Mouse (Mus musculus): ENCODE data around the gene Spsb2. TPM values are rescaled to one million over a fixed set of nuclear protein-coding genes. Genes with fewer than 3 reads are reported as not detected.

The Spsb2 gene
- 8.7 and 11.4 TPM in 2 replicates for polyA plus RNA-seq (2014; fragmentation: Nextera tagmentation; extraction: Ambion mirVana)

GRCm38 (mm10) chr6:124808358-124809012 is at the start of gene Spsb2:
Gene Spsb2, plus strand, starts transcription at chr6:124808661.
- peak within 1 kb of the TSS; percentile 92 for H3K27ac ChIP-seq (ENCODE audit: low read depth, low read length)
- peak within 1 kb of the TSS; percentile 53 for H3K4me3 ChIP-seq (ENCODE audit: low read length)
- ATAC-seq (ENCODE audit: low FRiP score, low TSS enrichment): peak; percentile 65
- H3K9me3 ChIP-seq (ENCODE audit: control insufficient read depth, low read length): no peaks in the 10 kb centered on the region
- H3K36me3 ChIP-seq (ENCODE audit: control insufficient read depth, insufficient read depth, low read length): peaks cover 24% of the 10 kb centered on the region
- H3K27me3 ChIP-seq (ENCODE audit: control insufficient read depth, insufficient read depth, low read length): no peaks in the 10 kb centered on the region
- 3% methylated on average over 29 of the region's 29 CpGs for WGBS
- peak within 1 kb of the TSS; percentile 64 for H3K9ac ChIP-seq (ENCODE audit: low read depth, low read length)
- H3K4me2 ChIP-seq (replicated peaks; ENCODE audit: low read depth, low read length): peak within 1 kb of the TSS; percentile 89
- H3K4me1 ChIP-seq (ENCODE audit: control insufficient read depth, insufficient read depth, low read length): peaks cover 25% of the 10 kb centered on the region

- Histone ChIP-seq H3K36me3 (ENCODE audit: control insufficient read depth, insufficient read depth, low read length) (no peaks in the 10 kb centered on the region), H3K4me1 (ENCODE audit: control insufficient read depth, insufficient read depth, low read length) (peaks cover 38% of the 10 kb centered on the region), H3K4me3 (ENCODE audit: low read length) (peak overlapping the region; percentile 11; the same call in 1 of the 2 replicates), H3K27me3 (ENCODE audit: control insufficient read depth, insufficient read depth, low read length) (no peaks in the 10 kb centered on the region), H3K27ac (ENCODE audit: low read depth, low read length) (peak overlapping the region; percentile 98), H3K9me3 (ENCODE audit: control insufficient read depth, low read length) (no peaks in the 10 kb centered on the region), H3K4me2 (replicated peaks; ENCODE audit: low read depth, low read length) (peak overlapping the region; percentile 70), H3K9ac (ENCODE audit: low read depth, low read length) (peak overlapping the region; percentile 38; the same call in 1 of the 2 replicates)
- ATAC-seq (ENCODE audit: low FRiP score, low TSS enrichment): no peak
- 58% methylated on average over 2 of the region's 2 CpGs for WGBS
Observed at GRCm38 (mm10) chr6:124758849-124759232, 49.6 kb upstream of the Spsb2 start.

- H3K36me3 ChIP-seq (ENCODE audit: control insufficient read depth, insufficient read depth, low read length): no peaks in the 10 kb centered on the region
- H3K4me3 ChIP-seq (ENCODE audit: low read length): peak overlapping the region; percentile 11; the same call in 1 of the 2 replicates
- H3K4me2 ChIP-seq (replicated peaks; ENCODE audit: low read depth, low read length): peak overlapping the region; percentile 70
- ATAC-seq (ENCODE audit: low FRiP score, low TSS enrichment): peak; percentile 8; the same call in 1 of the 2 replicates
- peaks cover 35% of the 10 kb centered on the region for H3K4me1 ChIP-seq (ENCODE audit: control insufficient read depth, insufficient read depth, low read length)
- 3% methylated on average over 5 of the region's 5 CpGs for WGBS
- H3K27me3 ChIP-seq (ENCODE audit: control insufficient read depth, insufficient read depth, low read length): no peaks in the 10 kb centered on the region
- H3K9ac ChIP-seq (ENCODE audit: low read depth, low read length): peak overlapping the region; percentile 38; the same call in 1 of the 2 replicates
- peak overlapping the region; percentile 98 for H3K27ac ChIP-seq (ENCODE audit: low read depth, low read length)
- no peaks in the 10 kb centered on the region for H3K9me3 ChIP-seq (ENCODE audit: control insufficient read depth, low read length)
Observed at GRCm38 (mm10) chr6:124759259-124759658, 49.2 kb upstream of the Spsb2 start.

DNA sequence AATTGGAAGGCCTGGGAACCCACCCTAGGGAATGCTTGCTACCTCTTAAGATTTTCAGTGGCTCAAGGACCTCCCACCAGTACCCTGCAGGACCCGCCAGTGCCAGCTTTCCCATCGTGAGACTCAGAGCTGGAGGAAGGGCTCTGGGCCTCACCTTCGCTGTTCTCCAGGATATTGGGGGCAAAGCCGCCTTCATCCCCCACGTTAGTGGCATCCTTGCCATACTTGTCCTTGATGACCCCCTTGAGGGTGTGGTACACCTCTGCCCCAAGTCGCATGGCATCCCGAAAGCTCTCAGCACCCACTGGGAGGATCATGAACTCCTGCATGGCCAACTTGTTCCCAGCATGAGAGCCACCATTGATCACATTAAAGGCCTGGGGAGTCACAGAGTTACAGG is 42.5 kb upstream of the Spsb2 start:
- Histone ChIP-seq H3K4me1 (ENCODE audit: control insufficient read depth, insufficient read depth, low read length) (peaks cover 26% of the 10 kb centered on the region), H3K9me3 (ENCODE audit: control insufficient read depth, low read length) (no peaks in the 10 kb centered on the region), H3K27me3 (ENCODE audit: control insufficient read depth, insufficient read depth, low read length) (no peaks in the 10 kb centered on the region), H3K27ac (ENCODE audit: low read depth, low read length) (no peak overlapping the region), H3K4me2 (replicated peaks; ENCODE audit: low read depth, low read length) (no peak overlapping the region), H3K9ac (ENCODE audit: low read depth, low read length) (no peak overlapping the region), H3K4me3 (ENCODE audit: low read length) (no peak overlapping the region), H3K36me3 (ENCODE audit: control insufficient read depth, insufficient read depth, low read length) (no peaks in the 10 kb centered on the region)
- 90% methylated on average over 7 of the region's 7 CpGs for WGBS
- ATAC-seq (ENCODE audit: low FRiP score, low TSS enrichment): no peak

DNA sequence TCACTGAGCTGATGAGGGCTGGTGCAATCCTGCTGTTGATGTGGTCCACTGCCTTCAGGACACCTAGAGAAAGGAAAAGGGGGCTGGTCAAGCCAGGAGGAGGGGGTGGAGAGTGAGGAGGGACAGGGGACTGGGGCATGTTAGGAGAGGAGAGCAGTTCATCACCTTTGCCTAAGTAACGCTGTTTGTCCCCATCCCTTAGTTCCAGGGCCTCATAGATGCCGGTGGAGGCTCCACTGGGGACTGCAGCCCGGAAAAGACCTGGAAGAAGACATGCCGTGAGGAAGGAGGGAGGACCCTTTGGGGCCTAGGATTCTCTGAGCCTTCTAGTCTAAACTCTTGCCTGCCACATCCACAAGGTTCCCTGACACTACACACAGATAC is 40.9 kb upstream of the Spsb2 start:
- H3K4me3 ChIP-seq (ENCODE audit: low read length): peak overlapping the region; percentile 10; the same call in 1 of the 2 replicates
- H3K27me3 ChIP-seq (ENCODE audit: control insufficient read depth, insufficient read depth, low read length): no peaks in the 10 kb centered on the region
- ATAC-seq (ENCODE audit: low FRiP score, low TSS enrichment): no peak
- no peaks in the 10 kb centered on the region for H3K9me3 ChIP-seq (ENCODE audit: control insufficient read depth, low read length)
- 32% methylated on average over 4 of the region's 4 CpGs for WGBS
- peak overlapping the region; percentile 94 for H3K4me2 ChIP-seq (replicated peaks; ENCODE audit: low read depth, low read length)
- peak overlapping the region; percentile 28; the same call in 1 of the 2 replicates for H3K9ac ChIP-seq (ENCODE audit: low read depth, low read length)
- H3K36me3 ChIP-seq (ENCODE audit: control insufficient read depth, insufficient read depth, low read length): no peaks in the 10 kb centered on the region
- peaks cover 26% of the 10 kb centered on the region for H3K4me1 ChIP-seq (ENCODE audit: control insufficient read depth, insufficient read depth, low read length)
- peak overlapping the region; percentile 25; the same call in 1 of the 2 replicates for H3K27ac ChIP-seq (ENCODE audit: low read depth, low read length)

- Histone ChIP-seq H3K9me3 (ENCODE audit: control insufficient read depth, low read length) (no peaks in the 10 kb centered on the region), H3K27ac (ENCODE audit: low read depth, low read length) (peak overlapping the region; percentile 25; the same call in 1 of the 2 replicates), H3K4me2 (replicated peaks; ENCODE audit: low read depth, low read length) (peak overlapping the region; percentile 94), H3K36me3 (ENCODE audit: control insufficient read depth, insufficient read depth, low read length) (no peaks in the 10 kb centered on the region), H3K4me1 (ENCODE audit: control insufficient read depth, insufficient read depth, low read length) (peaks cover 26% of the 10 kb centered on the region), H3K4me3 (ENCODE audit: low read length) (peak overlapping the region; percentile 50), H3K27me3 (ENCODE audit: control insufficient read depth, insufficient read depth, low read length) (no peaks in the 10 kb centered on the region), H3K9ac (ENCODE audit: low read depth, low read length) (peak overlapping the region; percentile 58)
- ATAC-seq (ENCODE audit: low FRiP score, low TSS enrichment): peak; percentile 56
- WGBS: 24% methylated on average over 18 of the region's 19 CpGs
Observed at GRCm38 (mm10) chr6:124767920-124768703, 40.3 kb upstream of the Spsb2 start.

DNA sequence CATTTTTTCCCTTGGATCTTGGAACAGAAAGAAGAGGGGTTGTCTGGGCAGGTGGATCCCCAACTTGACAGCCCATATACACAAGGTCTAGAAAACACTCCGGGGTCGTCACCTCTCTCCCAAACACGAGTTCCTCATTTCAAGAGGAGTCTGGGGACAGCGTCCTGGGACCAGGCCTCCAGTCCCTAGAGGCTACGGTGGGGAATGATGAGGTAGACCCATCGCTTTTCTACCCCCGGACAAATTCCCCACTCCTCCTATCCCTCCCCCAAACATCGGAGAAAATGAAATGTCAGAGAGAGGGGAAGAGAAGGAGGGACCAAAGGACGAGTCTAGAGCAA is 39.8 kb upstream of the Spsb2 start:
- no peaks in the 10 kb centered on the region for H3K27me3 ChIP-seq (ENCODE audit: control insufficient read depth, insufficient read depth, low read length)
- peak overlapping the region; percentile 58; the same call in 1 of the 2 replicates for H3K9ac ChIP-seq (ENCODE audit: low read depth, low read length)
- WGBS: 4% methylated on average over 9 of the region's 9 CpGs
- H3K4me1 ChIP-seq (ENCODE audit: control insufficient read depth, insufficient read depth, low read length): peaks cover 26% of the 10 kb centered on the region
- ATAC-seq (ENCODE audit: low FRiP score, low TSS enrichment): peak; percentile 13; the same call in 1 of the 2 replicates
- peak overlapping the region; percentile 94 for H3K4me2 ChIP-seq (replicated peaks; ENCODE audit: low read depth, low read length)
- H3K27ac ChIP-seq (ENCODE audit: low read depth, low read length): no peak overlapping the region
- no peaks in the 10 kb centered on the region for H3K36me3 ChIP-seq (ENCODE audit: control insufficient read depth, insufficient read depth, low read length)
- H3K9me3 ChIP-seq (ENCODE audit: control insufficient read depth, low read length): no peaks in the 10 kb centered on the region
- H3K4me3 ChIP-seq (ENCODE audit: low read length): peak overlapping the region; percentile 50

DNA sequence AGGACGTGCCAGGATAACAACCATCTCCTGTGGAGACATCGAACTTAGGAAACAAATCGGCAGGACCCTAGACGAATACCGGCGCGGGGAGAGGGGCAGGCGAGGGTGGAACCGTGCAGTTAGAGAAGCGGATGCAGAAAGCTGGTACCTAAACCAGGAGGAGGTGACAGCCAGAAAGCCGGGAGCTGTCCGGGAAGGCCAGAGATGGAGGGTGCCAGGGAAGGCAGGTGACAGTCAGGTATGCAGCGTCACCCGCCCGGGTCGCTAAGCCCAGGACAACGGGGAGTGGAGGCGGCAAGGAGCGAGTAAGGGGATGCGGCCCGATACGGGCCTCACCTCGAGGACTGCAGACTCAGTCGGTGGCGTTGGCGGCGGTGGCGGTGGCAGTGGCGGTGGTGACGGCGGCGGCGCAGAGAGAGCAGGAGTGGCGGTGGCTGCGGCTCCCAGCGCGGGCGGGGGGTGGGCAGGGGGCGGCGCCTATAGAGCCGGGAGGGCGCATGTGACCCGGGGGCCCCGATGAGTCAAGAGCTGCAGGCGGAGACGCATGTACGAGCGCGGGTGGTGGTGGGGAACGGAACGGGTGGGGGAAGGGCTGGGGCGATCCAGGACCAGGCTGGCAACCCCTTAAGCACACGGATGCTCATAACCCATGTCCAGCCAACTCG is 39.2 kb upstream of the Spsb2 start, which contains the start of gene Eno2:
Gene Eno2, minus strand, starts transcription at position 573 of the 665 bp plus-strand sequence.
- H3K27ac ChIP-seq (ENCODE audit: low read depth, low read length): no peak within 1 kb of the TSS
- peak; percentile 66 for ATAC-seq (ENCODE audit: low FRiP score, low TSS enrichment)
- H3K9ac ChIP-seq (ENCODE audit: low read depth, low read length): peak within 1 kb of the TSS; percentile 58; the same call in 1 of the 2 replicates

More for the DNA sequence above, 39.2 kb upstream of the Spsb2 start, which contains the start of gene Eno2:
- H3K36me3 ChIP-seq (ENCODE audit: control insufficient read depth, insufficient read depth, low read length): no peaks in the 10 kb centered on the region
- peak within 1 kb of the TSS; percentile 50 for H3K4me3 ChIP-seq (ENCODE audit: low read length)
- H3K27me3 ChIP-seq (ENCODE audit: control insufficient read depth, insufficient read depth, low read length): no peaks in the 10 kb centered on the region
- H3K4me2 ChIP-seq (replicated peaks; ENCODE audit: low read depth, low read length): peak within 1 kb of the TSS; percentile 94
- peaks cover 26% of the 10 kb centered on the region for H3K4me1 ChIP-seq (ENCODE audit: control insufficient read depth, insufficient read depth, low read length)
- no peaks in the 10 kb centered on the region for H3K9me3 ChIP-seq (ENCODE audit: control insufficient read depth, low read length)
- under 1% methylated on average over 45 of the region's 54 CpGs for WGBS
